Mouse (Mus musculus): ENCODE data around the gene Amh. TPM values are rescaled to one million over a fixed set of nuclear protein-coding genes. Genes with fewer than 3 reads are reported as not detected.

Gene Amh
- under 1 TPM; 0.39 TPM for total RNA-seq (2021)

- intact Hi-C loops (cut with DNase I), result loop anchor here (5.0 kb wide), 1 partner anchor 58 kb away; no protein-coding TSS in a partner anchor
- DNase-seq (ENCODE audit: low spot score), result no peak
Measured at GRCm38 (mm10) chr10:80804916-80805315, at the start of gene Amh. TSS of gene Amh (plus strand) at chr10:80805243.

DNA sequence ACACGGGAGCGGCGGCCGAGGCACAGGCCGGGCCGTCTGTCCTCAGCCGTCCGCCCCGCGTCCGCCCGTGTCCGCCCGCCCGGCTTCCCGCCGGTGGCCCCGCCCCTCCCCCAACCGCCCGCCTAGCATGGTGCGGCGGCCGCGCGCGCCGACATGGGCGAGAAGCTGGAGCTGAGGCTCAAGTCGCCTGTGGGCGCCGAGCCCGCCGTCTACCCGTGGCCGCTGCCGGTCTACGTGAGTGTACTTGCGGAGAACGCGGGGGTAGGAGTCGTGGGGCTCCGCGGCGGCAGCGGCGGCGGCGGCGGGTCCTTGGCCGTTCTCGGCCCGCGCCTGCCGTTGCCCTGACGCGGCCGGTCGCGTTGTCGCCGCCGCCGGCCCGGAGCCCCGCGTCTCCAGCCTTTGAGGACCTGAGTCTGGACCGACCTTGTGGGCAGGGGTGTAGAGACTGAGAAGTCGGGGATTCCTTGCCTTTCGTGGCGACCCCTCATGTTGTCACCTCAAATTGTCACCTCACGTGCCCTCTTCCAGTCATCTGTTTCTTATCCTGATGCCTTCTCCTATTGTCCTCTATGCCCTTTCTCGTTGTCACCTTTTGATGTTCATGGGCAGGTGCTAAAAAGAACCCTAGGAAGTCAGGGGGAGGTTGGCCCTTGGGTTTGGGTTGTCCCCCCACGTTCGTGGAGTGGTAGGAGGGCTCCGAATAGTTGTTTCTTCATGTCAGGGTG is 49.6 kb upstream of the Amh start:
- DNase-seq (ENCODE audit: low spot score), result no peak
- intact Hi-C loops (cut with DNase I), result loop anchor here (2.0 kb wide), 1 partner anchor 19 kb away; no protein-coding TSS in a partner anchor

DNA sequence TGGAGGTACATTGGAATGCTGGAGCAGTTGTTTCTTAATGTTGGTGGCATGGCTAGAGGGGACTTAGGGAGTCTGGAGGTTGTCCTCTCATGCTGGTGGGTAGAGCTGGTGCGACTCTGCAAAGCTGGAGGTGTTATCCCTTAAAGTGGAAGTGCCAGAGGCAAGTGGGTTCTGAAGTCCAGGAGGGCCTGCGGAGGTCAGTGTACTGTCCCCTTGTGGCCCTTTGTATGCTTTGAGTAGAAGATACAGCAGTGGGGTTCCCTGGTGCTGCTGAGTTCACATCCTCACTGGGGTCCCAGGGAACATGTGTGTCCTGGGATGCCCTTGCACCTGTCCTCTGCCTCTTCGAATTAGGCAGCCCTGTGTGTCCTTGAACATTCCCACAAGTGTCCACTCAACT is 48.9 kb upstream of the Amh start:
- no peak for DNase-seq (ENCODE audit: low spot score)

DNA sequence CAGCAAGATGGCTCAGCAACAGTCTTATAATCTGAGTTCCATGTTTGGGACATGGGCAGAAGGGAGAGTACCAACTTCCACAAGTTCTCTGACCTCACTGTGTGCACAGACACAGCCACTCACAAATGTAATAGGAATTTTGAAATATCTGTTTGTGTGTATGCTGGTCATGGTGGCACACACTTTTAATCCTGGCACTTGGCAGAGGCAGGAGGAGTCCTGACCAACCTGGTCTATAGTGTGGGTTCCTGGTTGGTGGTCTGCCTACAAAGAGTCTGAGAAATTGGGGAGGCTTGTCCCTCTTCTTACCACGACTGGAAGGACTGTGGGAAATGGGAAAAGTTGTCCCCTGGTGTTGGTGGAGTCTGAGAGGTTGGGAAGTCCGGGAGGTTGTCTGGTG is 48.5 kb upstream of the Amh start:
- DNase-seq (ENCODE audit: low spot score), result no peak
- intact Hi-C loops (cut with DNase I), result loop anchor here (2.0 kb wide), 1 partner anchor 18 kb away; no protein-coding TSS in a partner anchor

More for the DNA sequence above, 48.9 kb upstream of the Amh start:
- intact Hi-C loops (cut with DNase I), result loop anchor here (2.0 kb wide), 1 partner anchor 19 kb away; no protein-coding TSS in a partner anchor

DNA sequence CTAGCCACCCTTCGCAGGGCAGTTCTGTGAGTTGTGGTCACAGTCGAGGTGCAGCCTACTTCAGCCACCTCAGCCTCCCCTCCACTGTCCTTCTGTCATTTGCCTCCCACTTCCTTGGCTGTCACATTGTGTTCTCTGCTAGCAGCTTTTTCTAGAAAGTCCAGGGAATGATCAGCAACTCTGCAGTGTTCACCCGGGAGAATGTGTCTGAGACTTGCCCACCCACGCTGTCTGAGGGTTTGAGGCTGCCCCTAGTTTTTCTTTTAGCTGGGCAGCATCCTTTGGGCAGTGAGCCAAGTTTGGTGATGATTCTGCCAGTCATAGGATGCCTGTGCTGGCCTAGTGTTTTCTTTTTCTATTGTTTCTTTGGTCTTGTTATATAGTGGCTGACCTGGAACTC is 48.1 kb upstream of the Amh start:
- intact Hi-C loops (cut with DNase I), result loop anchor here (2.0 kb wide), 1 partner anchor 18 kb away; no protein-coding TSS in a partner anchor

GRCm38 (mm10) chr10:80757717-80758116 is 47.3 kb upstream of the Amh start:
- peak; percentile 81 for DNase-seq (ENCODE audit: low spot score)
- intact Hi-C loops (cut with DNase I), result loop anchor here (2.0 kb wide), 1 partner anchor 17 kb away; no protein-coding TSS in a partner anchor

More for the DNA sequence above, 48.1 kb upstream of the Amh start:
- no peak for DNase-seq (ENCODE audit: low spot score)

GRCm38 (mm10) chr10:80758651-80759050 is 46.4 kb upstream of the Amh start:
- DNase-seq (ENCODE audit: low spot score), result no peak
- intact Hi-C loops (cut with DNase I), result no loop called here

DNA sequence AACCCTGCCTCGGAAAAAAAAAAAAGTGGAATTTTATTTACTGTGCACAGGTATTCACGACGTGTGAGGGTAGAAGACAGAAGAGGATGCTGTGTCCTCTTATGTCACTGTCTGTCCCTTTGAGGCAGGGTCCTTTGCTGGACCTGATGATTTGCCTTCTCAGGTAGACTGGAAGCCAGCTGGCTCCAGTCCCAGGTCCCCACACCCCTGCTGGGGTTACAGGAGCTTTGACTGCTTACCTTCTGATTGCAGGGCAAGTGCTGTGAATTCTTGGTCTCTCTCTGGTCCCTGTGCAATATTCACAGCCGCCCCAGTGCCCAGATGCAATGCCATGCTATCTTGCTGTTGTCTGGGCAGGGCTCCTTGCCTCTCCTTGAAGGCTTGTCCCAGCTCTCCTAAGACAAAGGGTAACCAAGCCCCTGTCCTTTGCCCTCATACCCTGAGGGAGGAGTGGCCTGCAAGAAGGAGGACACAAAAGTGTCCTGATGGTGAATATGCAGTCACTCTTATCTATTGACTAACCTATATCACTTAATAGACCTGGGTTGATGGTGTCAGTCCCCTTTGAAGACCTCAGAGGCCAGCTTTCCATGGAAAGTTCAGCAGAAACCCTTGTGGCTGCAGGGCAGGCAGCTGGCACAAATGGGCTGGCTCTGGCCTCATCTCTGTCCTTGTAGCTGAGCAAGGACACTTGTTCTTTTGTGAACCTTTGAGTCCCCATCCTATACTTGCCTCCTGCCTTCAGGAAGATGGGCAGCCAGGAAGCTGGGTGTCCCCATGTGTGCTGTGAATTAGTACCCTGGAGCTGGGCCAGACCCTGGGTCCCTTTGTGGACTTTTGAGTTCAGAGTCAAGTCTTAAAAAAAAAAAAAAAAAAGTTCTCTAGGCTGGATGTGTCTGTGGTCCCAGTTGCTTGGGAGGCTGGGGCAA is 44.2 kb upstream of the Amh start:
- no peak for DNase-seq (ENCODE audit: low spot score)
- intact Hi-C loops (cut with DNase I), result no loop called here

DNA sequence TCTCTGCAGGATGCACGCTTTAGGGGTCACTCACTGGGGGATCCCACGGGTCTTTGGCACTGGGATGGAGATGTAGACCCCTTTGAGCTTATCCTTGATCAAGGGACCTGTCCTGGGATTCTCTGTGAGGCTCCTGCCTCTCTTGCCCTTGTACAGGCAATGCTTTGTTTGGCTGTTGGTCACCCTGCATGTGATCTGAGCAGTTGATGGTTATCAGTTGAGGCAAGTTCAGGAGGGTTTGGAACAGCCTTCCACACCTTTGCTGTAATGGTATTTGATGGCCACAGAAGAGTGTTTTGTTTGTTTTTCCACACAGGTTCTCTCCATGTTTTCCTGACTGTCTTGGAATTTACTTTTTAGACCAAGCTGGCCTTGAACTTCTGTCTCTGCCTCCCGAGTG is 43.2 kb upstream of the Amh start:
- DNase-seq (ENCODE audit: low spot score), result no peak
- intact Hi-C loops (cut with DNase I), result no loop called here

GRCm38 (mm10) chr10:80763502-80763901 is 41.5 kb upstream of the Amh start:
- DNase-seq (ENCODE audit: low spot score), result no peak
- intact Hi-C loops (cut with DNase I), result no loop called here

GRCm38 (mm10) chr10:80765746-80766145 is 39.3 kb upstream of the Amh start:
- intact Hi-C loops (cut with DNase I), result no loop called here

DNA sequence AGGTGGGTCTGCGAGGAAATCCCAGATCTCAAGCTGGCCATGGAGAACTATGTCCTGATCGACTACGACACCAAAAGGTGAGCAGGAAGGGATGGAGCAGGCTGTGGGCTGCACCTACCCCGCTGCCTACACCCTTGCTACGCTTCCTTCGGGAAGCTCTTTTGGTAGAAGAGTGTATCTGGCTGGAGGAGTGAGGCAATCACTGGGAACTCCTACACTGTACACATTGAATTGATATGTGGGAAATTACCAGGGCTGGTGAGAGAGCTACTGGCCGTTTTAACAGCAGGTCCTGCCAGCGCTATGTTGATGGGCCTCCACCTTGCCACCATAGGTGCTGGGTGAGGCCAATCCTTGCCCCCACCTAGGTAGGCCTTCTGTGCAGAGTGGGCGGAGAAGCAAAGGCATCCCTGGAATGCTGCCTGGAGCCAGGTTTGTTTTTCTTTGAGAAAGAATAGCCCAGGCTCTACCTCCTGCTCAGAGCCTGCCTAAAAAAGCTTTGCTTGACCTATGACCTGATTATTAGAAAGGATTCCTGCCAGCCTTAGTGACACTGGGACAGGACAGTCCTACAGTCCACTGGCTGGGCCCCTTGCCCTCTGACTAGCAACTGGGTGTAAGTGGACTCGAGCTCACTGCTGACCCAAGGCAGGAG is 38.8 kb upstream of the Amh start:
- intact Hi-C loops (cut with DNase I), result no loop called here
- no peak for DNase-seq (ENCODE audit: low spot score)

More at GRCm38 (mm10) chr10:80765746-80766145, 39.3 kb upstream of the Amh start:
- no peak for DNase-seq (ENCODE audit: low spot score)

- intact Hi-C loops (cut with DNase I), result no loop called here
Measured at GRCm38 (mm10) chr10:80768365-80768764, 36.7 kb upstream of the Amh start.

DNA sequence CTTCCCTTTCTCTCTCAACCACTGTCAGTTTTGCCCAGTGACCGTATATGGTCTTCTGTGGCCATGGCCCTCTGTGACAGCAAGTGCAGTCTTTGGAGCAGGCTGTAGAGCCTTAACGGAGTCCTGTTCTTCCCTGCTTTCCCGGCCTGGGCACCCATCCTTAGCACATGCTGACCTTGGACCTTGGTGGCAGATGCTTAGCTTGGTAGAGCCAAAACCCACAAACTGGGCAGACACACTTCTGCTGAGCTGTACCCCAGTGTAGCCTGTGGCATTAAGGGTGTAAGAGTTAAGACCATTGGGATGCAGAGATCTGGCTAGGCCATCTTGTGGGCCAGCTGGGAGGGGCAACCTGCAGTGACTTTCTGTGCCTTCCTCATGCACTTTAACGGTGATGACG is 31.2 kb upstream of the Amh start:
- intact Hi-C loops (cut with DNase I), result loop anchor here (1.0 to 2.0 kb wide), 3 partner anchors 17 to 27 kb away; no protein-coding TSS in a partner anchor
- no peak for DNase-seq (ENCODE audit: low spot score)

More at GRCm38 (mm10) chr10:80768365-80768764, 36.7 kb upstream of the Amh start:
- no peak for DNase-seq (ENCODE audit: low spot score)

DNA sequence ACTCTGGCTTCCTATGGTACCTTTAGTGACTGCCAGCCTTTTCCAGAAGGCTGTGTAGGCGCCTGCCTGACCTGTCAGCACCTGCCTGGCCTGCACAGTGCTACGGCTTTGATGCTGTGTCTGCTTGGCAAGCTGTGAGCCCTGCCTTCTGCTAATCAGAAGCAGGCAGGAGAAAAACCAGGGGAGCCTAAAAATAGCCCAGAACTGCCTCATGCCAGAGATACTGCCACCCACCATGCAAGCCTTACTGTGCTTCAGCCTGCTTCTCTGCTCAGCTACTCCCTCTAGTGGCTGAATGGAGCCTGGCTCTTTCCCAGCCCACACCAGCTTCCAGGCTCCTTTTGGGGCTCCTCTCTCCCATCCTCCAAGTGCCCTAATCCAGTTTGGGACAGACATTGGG is 30.5 kb upstream of the Amh start:
- DNase-seq (ENCODE audit: low spot score), result peak; percentile 63

DNA sequence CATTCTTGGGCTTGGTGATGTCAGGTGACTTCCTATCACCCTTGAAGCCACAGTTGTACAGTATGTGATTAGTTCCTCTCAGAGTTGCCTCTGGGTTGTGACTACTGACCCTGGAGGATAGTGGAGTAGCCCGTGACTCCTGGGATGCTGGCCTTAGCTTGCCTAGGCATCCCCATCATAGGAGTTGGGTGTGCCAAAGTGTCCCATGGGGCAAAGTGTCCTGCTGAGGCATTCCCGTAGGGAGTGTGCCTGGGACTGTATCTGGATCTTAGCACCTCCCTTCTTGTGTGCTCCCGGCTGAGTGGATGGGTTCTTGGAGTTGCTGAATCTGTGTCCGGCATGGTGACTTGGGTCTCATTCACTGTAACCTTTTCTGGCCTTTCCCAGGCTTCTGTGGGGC is 30.1 kb upstream of the Amh start:
- intact Hi-C loops (cut with DNase I), result loop anchor here (1.0 to 2.0 kb wide), 3 partner anchors 18 to 28 kb away; no protein-coding TSS in a partner anchor
- no peak for DNase-seq (ENCODE audit: low spot score)

More for the DNA sequence above, 30.5 kb upstream of the Amh start:
- intact Hi-C loops (cut with DNase I), result loop anchor here (1.0 to 2.0 kb wide), 3 partner anchors 18 to 27 kb away; no protein-coding TSS in a partner anchor

DNA sequence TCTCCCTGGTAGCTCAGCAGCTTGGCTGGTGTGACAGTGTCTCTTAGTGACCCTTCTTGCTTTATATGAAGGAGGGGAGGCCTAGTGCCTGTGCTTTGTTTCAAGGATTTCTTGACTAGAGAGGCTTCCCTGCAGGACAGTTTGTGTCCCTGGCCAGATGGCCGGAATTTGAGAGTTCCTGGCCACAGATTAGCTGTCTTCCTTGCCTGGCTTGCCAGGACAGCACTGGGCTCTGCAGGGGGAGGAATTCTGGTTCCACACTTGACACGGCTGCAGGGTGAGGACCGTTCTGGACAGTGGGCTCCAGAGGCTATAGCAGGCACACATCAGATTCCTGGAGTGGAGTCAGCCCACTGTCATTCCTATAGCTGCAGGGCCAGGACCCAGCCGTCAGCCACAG is 29.3 kb upstream of the Amh start:
- DNase-seq (ENCODE audit: low spot score), result no peak
- intact Hi-C loops (cut with DNase I), result loop anchor here (2.0 kb wide), 1 partner anchor 19 kb away; no protein-coding TSS in a partner anchor

DNA sequence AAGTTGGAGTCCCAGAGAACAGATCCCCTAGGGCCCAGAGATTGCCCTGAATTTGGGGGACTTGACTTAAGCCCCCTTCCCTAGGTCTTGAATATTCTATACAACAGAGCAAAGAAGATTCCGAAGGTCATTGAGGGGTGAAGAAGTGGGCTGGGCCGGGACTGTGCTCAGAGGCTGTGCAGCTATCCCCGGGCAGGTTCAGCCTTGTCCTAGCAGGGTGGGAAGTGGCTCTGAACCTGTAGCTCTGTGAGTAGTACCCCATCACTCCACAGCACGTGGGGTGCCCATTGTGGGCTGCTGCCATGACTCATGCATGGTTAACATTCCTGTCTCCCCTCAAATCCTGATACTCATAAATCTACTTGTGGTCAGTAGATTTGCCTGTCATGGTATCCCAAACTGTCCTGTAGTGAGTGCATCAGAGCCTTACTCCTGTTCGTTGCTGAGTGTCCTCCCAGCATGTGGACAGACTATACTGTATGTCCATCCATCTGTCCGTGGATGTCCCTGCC is 28.6 kb upstream of the Amh start:
- DNase-seq (ENCODE audit: low spot score), result no peak
- intact Hi-C loops (cut with DNase I), result no loop called here

DNA sequence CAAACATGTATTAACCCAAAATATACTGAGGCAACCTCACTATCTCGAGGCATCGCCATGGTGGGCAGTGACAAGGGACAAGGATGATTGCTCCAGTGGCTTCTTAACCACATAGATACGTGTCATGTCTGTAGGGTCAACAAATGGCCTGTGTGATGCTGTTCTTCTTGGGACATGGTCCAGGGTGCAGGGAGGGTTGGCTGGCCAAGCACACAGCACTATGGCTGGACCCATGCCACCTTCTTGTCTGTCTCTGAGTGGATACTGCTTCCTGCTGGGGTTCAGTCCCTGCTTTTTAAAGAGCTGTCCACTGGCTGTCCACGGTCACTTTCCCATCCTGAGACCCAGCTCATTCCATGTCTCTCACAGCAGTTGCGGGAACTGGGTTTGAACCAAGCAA is 27.9 kb upstream of the Amh start:
- intact Hi-C loops (cut with DNase I), result no loop called here

GRCm38 (mm10) chr10:80779565-80779964 is 25.5 kb upstream of the Amh start:
- DNase-seq (ENCODE audit: low spot score), result no peak
- intact Hi-C loops (cut with DNase I), result no loop called here

More for the DNA sequence above, 27.9 kb upstream of the Amh start:
- no peak for DNase-seq (ENCODE audit: low spot score)

All from heart, postnatal 25 days (tissue).